Mouse (Mus musculus): ENCODE measurements around the gene Pgap3.
A peak's percentile ranks its signal among the peaks of the same experiment; 100 is the strongest.

Gene Pgap3

DNA sequence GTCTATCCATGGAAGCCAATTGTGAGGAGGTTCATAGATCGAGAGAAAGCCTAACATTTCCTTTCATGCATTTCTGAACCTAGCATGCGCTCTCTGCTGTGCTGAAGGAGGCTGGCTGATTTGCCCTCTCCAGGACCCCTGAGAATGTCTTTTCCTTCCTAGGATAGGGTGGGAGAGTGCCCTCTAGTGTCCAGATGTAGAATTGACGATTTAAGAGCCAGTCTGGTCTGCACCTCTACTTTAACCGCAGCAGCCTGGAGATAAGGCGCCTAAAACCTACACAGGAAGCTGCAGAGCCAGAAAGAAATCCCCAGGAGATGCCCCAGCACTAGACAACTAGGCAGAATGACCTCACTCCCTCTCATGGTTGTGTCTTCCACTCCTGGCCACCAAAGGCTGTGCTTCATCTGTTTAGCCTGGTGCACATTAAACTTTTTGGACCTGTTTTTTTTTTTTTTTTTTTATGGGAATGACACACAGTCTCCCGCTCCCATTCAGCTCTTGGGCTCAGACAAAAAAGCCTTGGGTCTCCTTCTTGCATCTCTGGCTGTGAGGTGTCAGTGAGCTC is 44.5 kb downstream of the Pgap3 start:
- peak in 1 of 2 experiments; percentile 70 for DNase-seq (ENCODE audit: low spot score in 2 of 2)

DNA sequence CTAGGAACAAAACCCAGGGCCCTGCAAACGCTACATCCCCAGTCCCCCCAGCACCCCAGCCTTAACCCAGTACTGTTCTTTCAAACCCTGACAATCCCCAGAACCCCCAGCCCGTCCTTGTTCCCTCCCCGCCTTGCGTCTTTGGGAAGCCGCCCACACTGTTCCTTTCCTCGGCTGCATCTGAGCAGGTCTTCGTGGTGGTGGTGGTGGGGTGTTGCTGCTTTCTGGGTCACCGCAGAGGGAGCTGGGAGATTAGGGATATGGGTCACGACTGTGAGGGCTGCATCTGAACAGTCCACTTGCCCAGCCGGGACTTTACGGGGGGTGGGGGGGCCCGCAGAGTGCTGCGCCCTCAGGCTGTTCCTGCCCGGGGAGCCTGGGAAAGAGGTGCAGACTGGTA is 45.8 kb downstream of the Pgap3 start:
- DNase-seq (ENCODE audit: low spot score in 2 of 2), result peak; percentile 58 to 67

DNA sequence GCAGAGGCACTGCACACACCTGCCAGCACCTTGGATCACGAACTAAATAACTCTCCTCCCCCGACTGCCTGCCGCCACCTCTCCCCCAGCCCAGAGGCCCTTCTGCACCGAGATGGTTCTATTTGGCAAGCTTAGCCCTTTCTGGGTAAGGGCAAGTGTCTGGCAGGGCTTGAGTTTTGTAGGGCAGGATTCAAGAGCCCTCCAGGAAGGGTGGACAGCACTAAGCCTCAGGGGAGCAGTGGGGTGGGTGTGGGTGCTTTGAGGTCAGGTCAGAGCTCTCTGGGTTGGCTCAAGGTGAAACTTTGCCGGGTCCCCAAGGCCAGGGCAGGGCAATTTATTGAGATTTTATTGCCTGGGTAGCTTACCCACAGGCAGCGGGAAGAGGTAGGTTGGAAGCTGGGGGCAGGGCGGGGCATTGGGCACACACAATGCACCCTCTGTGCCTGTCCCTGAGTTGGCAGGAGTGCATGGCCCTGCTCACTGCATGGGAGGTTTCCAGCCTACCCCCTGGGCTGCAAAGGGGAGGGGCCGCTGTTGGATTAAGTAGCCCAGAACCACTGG is 46.6 kb downstream of the Pgap3 start:
- peak in 1 of 2 experiments; percentile 53 for DNase-seq (ENCODE audit: low spot score in 2 of 2)

DNA sequence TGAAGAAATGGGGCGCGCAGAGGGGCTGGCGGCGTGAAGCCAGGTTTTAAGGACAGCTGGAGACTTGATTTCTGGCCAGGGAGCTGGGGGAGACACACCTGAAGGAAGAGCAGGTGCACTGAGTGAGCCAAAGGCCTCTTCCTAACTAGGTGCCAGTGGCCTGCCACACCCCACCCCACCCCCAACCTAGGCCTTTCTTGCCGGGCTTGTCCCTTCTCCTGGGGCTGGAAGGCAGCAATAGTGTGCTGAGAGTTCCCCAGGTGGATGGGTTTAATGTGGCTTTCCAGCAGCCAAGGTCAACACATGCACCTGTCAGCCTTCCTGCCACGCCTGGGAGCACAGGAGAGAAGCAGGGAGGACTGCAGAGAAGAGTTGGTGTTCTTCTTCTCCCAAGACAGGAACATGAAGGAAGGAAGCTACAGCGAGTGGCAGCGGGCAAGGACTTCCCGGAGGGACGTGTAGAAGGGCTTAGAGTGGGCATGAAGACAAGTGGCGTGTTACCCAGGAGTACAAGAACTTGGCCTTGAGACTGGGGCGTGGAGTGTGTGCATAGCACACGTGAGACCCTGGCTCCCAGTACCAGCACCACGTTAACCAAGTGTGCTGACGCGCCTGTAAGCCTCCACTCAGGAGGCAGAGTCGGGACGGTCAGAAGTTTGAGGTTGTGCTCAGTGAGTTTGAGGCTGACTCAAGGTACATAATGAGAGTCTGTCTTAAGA is 47.9 kb downstream of the Pgap3 start:
- DNase-seq (ENCODE audit: low spot score in 2 of 2), result no peak

DNA sequence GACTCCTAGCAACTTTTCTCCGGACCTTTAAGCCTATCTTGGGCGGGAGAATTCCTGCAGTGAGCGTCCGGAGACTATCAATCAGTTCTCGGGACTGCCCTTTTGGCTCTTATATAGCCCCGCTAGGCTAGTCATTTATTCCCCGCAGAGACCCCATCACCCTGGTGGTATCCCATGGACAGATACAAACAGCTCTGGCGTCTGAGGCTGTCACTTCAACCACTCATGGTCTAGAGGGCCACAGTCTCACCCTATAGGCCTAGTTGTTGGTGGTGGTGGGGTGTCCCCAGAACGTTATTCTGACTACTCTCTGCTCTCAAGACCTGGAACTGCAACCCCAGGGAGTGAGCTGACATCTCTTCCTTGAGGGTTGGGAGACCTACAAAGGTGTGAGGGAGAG is 51.0 kb downstream of the Pgap3 start:
- DNase-seq (ENCODE audit: low spot score in 2 of 2), result no peak

DNA sequence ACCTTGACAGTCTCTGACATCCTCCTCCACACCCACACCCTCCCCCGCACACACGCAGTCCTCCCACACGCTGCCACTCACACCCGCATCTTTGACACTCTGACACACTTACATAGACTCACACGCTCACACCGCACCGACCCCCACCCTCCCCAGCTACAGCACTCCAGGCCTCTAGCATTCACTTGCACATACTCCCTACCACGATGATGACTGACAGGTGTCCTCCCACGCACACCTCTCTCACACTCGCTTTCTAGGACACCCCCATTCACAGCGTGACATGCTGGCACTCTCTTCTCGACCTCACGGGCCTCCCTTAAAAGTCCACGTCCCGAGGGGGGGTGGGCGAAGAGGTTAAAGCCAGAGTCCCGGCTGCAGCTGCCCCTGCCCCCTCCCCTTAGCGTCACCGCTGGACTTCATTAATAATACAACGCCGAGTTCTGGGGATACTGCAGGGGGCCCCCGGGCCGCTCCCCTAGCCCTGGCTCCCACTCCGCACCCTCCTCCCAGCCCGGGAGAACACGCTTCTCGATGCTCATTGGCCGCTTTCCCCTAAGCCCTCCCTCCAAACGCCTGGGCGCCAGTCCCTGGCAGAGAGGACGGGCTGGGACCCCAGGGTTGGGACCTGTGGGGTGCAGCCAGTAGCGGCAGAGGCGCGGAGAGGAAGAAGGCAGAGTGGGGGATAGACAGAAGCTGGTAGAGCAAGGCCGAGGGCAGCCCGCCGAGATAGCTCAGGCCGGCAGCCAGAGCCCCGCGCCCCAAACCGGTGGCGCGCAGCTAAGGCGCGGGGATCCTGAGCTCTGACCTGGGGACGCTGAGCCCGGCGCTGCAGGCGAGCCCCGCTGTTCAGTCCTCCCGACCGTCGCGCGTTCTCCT is 52.0 kb downstream of the Pgap3 start, which contains the start of gene Ppp1r1b:
Gene Ppp1r1b (plus strand): TSS at position 322 of the 879 bp plus-strand sequence.
- peak; percentile 77 to 80 for DNase-seq (ENCODE audit: low spot score in 2 of 2)

DNA sequence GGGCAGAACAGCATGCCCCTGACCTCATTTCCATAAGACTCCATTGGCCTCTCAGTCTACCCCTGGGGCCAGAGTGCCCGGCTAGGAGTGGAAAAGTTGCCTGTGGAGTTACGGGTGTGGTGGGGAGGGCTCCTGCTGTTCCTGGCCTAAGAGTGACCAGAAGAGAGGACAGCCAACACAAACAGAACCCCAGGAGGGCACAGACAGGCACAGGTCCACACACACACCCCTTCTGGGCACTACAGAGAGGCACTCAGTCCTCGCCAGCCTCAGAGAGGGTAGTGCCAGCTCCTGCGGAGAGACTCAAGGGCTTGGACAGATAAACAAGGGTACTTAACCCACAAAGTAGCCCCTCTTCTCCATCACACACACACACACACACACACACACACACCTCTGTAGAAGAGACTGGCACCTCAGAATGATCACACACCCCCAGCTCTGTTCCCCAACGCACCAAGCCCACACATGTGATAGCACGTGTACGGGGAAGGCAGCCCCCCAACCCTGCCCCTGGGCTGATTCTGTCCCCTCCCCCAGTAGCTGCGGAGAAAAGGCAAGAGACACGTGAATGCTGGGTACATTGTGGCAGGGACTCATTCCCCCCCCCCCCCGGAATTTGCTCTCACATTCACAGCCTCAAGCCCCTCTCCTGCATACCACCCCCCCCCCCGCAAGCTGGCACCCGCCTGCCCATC is 52.8 kb downstream of the Pgap3 start:
- DNase-seq (ENCODE audit: low spot score in 2 of 2), result no peak

DNA sequence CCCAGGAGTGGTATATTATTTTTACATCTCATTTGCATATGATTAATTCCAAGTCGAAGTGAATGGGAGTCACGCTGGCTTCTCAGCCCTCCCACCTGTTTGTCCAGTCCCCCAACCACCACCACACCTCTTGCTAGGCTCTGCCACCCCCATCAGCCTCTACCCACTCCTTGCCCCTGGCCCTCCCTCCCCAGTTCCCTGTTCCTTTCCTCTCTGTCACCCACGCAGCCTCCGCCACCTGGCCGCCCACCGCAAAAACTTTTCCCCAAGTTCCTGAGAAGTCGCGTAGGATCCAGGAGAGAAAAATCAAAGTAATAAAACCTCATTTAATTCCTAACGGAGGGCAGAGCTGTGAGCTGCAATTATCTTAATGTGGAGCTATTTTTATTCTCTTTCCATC is 54.1 kb downstream of the Pgap3 start:
- peak; percentile 56 to 74 for DNase-seq (ENCODE audit: low spot score in 2 of 2)

DNA sequence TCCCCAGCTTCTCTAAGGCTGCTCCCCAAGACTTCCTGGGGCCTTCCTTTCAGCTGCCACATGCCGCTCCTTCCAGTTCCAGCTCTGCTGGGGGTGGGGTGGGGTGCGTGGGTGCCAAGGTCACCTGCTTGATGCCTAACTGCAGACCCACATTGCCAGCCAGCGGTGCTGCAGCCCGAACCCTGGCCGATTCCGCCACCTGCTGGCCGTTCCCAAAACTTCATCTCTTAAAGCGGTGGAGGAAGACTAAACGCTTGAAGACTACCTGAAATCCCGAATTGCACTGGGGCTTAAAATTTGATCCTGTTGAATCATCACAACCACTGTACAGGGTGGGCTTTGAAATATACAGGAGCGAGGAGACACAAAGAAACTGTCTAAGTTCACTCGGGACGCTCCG is 55.0 kb downstream of the Pgap3 start:
- DNase-seq (ENCODE audit: low spot score in 2 of 2), result peak; percentile 88 to 92

DNA sequence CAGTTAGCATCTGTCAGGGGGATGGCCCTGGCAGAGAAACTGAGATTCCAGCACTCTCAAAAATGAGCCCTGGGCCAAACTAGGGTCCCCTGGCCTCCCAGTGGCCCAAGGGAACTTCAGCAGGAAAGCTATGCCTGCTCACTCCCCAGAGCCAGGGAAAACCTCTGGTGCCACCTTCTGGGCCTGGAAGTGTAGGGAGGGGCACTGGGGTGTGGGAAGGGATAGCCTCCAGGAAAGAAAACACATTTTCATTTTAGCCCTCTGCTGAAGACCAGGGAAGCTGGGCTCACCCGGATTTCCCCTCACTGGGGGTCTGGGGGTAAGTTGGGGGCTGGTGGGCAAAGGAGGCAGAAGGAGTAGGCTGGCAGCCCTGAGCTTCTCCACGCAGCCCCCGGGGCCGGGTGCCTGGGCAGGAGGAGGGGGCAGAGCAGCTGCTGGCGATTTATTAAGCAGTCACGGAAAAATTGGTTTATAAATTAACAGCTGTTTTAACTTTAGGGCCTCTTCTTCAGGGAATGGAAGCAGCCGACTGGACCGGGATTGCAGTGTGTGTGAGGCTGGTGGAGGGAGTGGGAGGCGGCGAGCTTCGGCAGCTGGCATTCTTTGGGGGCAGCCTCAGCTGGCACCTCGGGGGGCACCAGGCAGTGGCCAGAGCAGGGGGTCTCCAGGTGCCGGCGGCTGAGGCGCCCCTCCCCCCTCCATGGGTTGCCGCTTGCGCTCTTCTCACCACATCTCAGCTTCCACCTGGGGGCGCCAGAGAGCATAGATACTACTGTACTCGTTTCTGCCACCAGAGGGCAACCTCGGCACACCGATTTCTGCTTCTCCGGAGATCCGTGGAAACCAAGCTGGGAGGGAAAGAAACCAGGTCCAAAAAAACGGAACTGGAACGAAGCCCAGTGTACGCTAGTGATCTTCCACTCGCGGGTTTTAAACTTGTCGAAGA is 58.0 kb downstream of the Pgap3 start:
- DNase-seq (ENCODE audit: low spot score in 2 of 2), result peak; percentile 99 to 100

DNA sequence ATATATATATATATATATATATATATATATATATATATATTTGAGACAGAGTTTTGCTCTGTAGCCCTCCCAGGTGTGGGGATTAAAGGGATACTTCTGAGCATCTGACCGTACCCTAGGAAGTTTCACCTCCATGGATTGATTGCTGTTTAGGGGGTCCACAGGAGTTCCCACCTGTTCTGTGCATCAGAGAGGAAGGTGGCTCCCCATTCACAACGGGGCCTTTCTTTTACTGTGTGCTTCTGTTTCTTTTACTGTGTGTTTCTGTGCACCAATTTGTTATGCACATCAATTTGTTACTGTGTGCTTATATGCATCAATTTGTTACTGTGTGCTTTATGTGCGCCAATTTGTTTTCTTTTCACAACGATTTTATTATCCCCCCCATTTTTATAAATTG is 59.1 kb downstream of the Pgap3 start:
- no peak for DNase-seq (ENCODE audit: low spot score in 2 of 2)

DNA sequence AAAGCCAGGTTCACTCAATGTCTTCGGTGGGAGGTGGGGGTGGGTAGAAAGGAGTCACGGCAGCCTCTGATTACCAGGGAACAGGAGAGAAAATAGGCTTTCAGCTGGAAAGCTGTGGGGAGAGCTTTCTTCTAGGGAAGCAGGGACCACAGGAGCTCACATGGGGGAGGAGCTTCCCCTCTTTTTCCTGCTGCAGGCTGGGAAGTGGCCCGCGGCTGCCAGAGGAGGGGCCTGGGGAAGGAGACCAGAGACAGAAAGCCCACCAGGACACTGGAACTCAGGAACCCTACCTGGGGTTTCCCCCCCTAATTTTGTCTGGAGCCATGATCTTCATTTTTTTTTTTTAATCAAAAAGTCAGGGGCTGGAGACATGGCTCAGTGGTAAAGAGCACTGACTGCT is 59.7 kb downstream of the Pgap3 start:
- DNase-seq (ENCODE audit: low spot score in 2 of 2), result no peak

DNA sequence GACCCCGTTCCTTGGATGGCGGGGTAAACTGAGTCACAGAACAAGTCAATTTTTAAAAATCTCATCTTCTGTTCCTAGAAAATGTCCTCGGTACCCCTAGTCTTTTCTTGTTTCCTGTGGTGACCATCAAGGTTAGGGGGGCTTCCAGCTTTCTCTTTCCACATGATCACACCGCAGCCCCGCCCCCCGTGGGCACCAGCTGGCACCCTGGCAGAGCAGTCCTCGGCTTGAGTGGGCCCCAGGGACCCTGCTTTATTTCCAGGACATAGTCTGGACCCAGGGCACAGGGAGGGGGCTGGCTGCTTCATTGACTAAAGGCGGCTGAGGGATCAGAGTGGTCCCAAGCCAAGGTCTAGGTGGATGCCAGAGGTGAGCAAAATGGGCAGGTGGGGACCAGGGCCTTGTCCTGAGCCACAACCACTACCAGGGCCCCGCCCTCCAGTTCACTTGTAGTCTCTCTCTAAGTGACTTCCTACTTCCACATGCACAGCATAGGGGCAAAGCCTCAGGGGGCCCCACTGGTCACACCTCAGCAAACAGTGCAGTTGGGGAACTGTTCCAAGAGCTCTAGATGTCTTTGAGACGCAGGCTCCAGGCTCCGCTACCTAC is 60.5 kb downstream of the Pgap3 start:
- DNase-seq (ENCODE audit: low spot score in 2 of 2), result no peak

DNA sequence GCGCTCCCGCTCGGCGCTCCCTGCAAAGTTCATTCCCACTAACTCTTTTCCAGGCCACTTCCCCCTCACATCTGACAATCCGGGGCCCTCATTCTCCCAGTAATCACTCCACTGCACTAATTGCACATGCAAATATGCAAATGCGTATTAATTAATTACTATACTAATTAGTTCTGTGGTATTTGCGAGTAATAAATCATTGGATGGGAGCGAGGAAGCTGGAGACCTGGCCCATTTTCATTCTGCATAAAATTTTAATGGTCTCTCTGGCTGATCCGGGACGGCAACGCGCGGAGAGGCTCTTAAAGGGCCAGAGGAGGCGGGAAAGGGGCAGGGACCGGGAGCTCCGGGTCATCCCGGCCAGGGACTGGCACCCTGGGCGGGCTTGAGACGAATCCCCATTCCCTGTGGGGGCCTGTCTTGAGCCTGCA is 61.2 kb downstream of the Pgap3 start:
- DNase-seq (ENCODE audit: low spot score in 2 of 2), result no peak

Measured in right cerebral cortex, adult 2 months (tissue).